Mouse (Mus musculus): Measurements from ENCODE around the gene Gm17581.

DNA sequence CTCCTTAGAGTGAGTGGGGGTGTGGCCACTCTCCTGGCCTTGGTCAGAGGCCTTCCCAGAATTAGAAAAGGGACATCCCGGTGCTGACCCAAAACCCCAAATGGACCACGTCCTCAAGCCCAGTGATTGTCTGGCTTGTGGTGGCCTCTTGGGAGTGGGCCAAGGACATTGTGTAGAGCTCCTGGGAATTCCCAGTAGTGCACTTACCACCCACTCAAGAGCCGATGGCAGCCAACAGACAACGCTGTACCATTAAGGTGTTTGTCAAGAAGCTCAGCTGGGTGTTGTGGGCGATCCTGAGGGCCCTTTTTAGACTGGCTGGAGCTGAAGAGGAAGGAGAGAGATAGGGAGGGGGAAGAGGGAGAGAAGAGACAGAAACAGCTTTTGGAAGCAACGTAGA lies 48.9 kb upstream of the Gm17581 start:
- TF ChIP-seq CTCF (IDR thresholded peaks at IDR 0.05; ENCODE audit: low read depth, low read length) (no peak), POLR2A (IDR thresholded peaks at IDR 0.05; ENCODE audit: insufficient read depth, low read length) (no peak), EP300 (IDR thresholded peaks at IDR 0.05; ENCODE audit: insufficient read depth, low read depth, low read length) (no peak)

Data from ES-Bruce4 (cell line).